Mouse (Mus musculus) kidney, adult 8-10 months (tissue): ENCODE results near the gene Creb5.
"Not testable (repeated sequence)": the region's sequence is repeated elsewhere in the genome, so short reads cannot be mapped to it uniquely, and the experiment has no call there.

Experiments
- DNase-seq, 2 experiments: peaks; one replicate each; pipeline ENCODE4 v3.0.0; 2022

Creb5 gene

GRCm38 (mm10) chr6:53319543-53320325 lies 32.7 kb downstream of the Creb5 start:
- DNase-seq: no peak

GRCm38 (mm10) chr6:53337398-53337797 lies 50.3 kb downstream of the Creb5 start:
- DNase-seq: no peak

DNA sequence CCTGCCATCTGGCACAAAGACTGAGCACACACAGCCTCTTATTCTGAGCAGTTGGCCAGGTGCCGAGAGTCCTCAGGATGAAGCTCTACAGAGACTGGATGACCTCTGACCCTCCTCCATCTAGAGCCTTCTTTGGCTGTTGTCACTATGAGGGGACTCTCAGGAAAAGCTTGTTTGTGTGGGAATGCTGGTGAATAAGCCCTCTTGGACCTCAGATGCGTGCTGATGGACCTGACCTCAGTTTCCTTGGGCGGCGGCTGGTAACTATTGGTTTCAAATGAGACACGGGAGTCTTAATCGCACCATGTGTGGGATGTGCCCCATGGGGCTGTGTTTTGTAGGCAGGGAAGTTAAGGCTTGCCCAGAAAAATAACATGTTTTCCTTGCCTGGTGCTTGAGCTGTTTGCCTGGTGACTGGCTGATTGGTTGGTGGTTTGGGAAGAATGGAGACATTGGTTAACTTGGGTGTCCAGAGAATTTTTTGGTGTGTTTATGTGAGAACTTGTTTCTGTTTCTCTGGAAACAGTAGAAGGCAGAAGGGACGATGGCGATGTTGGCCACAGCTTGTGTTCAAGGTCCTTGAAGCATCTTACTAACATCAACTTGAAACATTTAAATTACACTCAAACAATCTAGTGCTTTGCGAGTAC lies 65.4 kb downstream of the Creb5 start:
- DNase-seq: no peak

- no peak for DNase-seq
Measured at GRCm38 (mm10) chr6:53356328-53356727, 69.3 kb downstream of the Creb5 start.

DNA sequence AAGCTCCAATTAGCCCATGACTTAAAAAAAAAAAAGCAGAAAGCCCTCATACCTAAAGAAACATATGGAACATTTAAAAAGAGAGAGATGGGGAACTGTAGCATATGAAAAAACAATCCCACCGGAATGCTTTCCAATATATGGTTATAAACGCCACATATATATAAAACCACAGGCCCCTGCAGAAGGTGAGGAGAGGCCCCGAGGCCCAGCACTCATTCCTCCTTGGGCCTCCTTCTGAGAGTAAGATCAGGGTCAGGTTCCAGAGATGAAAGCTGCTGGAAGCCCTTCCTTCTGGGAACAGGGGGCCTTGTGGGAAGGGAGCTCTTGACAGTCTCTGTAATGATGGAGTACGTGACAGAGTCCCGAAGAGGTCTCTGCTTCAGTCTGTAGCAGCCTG lies 76.5 kb downstream of the Creb5 start:
- no peak for DNase-seq

GRCm38 (mm10) chr6:53363981-53364391 lies 76.9 kb downstream of the Creb5 start:
- DNase-seq: peak; percentile 1 to 6

DNA sequence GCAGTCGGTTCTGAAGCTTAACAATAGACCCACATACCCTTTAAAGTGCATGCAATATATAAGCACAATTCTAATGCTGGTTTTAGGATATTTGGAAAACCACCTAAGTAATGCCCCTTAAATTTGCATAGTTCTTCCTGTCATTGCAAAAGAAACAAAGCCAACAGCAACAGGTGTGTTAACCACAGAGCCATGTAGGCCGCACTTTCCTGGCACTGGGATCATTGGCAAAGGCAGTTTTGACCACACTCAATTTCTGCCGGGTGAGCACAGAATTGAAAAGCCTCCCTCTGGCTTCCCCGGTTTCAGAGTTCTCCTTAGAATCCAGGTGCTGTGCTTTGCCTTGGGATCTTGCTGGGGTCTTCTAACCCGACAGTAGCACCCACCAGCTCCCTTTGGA lies 82.1 kb downstream of the Creb5 start:
- no peak for DNase-seq

DNA sequence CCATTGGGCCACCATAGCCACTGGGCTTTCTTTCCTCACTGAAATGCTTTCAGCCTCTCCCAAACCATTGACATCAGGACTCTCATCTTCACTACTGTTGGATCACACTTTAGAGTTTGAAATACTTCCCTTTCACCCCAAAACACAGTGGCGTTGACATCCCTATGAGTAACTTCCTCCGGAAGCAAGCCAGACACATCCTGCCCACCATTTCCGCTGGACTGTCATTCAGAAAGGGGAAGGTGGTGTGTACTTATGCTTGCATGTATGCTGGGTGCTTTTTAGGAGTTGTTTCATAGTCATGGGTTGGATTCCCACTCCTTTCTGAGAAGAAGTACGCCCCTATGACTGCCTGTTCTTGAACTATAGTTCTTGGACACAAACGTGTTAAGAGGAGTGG lies 82.9 kb downstream of the Creb5 start:
- peak in 1 of 2 experiments; percentile 6 for DNase-seq

GRCm38 (mm10) chr6:53371962-53372361 lies 84.9 kb downstream of the Creb5 start:
- DNase-seq: no peak

DNA sequence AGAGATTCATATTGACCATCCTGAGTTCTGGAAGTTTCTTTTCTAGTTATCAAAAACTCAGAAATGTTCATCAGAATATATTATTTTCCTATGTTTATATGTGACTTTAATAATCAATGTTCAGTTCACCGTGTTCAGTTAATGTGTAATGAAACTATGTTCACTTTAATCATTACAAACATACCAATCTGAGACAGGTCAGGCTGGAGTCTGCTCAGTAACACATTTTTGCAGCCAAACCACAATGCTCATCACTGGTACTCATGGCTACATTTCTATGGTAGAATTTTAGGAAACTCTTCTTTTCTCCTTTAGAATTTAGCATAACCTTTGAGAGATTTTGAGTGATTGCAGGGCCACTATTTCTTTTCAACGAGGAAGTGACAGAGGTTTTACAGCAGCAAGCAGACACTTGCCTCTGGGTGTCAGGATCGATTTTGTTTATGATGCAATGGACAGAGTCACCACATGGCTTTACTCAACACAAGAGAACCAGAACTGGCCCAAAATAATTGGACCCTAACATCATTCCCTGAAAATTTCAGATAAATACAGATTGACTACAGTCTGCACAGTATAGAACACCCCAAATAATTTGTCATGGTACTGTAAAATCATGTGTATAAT lies 87.4 kb downstream of the Creb5 start:
- no peak for DNase-seq

- DNase-seq: no peak
Measured at GRCm38 (mm10) chr6:53389277-53389676, 102.2 kb downstream of the Creb5 start.

DNA sequence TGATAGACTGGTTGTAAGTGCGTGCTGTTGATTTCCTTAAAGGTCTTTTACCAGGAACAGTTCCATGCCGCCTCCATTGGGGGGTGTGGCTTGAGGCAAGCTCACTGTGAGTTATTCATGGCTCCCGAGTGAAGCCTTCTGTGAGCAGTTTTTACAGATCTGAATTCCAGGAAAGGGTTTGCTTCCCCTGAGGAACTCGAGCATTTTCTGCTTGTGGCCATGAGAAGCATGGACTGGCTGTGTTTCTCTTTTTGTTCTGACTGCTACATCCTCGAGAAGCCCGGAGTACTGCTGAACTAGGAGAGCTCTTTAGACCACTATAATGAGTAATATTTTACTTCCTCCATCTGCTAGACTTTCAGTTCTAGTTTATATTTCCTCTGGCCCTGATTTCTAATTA lies 103.3 kb downstream of the Creb5 start:
- peak; percentile 3 for DNase-seq

DNA sequence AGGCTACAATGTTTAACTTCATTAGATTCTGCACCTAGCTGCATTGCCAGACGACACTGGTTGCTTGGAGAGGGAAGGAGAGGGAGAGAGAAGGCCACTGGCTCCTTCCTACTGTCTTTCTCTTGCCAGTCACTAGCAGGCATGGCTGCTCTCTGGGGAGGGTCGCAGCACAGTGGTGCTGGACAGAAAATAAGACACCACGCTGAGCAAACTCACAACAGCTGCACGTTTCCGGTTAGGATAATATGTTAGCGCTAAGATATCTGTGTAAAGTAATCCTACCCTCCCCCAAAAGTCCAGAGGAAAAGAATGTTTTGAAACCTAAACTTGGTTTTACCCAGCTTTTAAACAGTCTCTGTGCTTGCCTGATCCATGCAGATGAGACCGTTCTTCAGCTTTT lies 107.0 kb downstream of the Creb5 start:
- DNase-seq: no peak

GRCm38 (mm10) chr6:53395208-53395607 lies 108.1 kb downstream of the Creb5 start:
- no peak for DNase-seq

GRCm38 (mm10) chr6:53396421-53396820 lies 109.4 kb downstream of the Creb5 start:
- DNase-seq: no peak

GRCm38 (mm10) chr6:53397797-53398196 lies 110.7 kb downstream of the Creb5 start:
- DNase-seq: no peak

- DNase-seq: no peak
Measured at GRCm38 (mm10) chr6:53398297-53399140, 111.4 kb downstream of the Creb5 start.

- DNase-seq: no peak
Measured at GRCm38 (mm10) chr6:53401364-53401763, 114.3 kb downstream of the Creb5 start.

DNA sequence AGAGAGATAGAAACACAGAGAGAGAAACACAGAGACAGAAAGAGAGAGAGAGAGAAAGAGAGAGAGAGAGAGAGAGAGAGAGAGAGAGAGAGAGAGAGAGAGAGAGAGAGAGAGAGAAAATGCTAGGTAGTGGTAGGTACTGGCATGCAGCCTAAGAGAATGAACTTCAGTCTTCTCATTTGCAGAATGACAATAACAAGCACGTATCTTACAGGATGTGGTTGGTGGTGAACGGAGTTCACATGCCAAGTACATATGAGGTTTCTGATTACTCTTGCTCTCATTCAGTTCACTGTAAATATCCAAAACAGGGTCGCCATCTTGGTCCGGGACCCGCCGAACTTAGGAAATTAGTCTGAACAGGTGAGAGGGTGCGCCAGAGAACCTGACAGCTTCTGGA lies 115.5 kb downstream of the Creb5 start:
- not testable (repeated sequence) for DNase-seq

DNA sequence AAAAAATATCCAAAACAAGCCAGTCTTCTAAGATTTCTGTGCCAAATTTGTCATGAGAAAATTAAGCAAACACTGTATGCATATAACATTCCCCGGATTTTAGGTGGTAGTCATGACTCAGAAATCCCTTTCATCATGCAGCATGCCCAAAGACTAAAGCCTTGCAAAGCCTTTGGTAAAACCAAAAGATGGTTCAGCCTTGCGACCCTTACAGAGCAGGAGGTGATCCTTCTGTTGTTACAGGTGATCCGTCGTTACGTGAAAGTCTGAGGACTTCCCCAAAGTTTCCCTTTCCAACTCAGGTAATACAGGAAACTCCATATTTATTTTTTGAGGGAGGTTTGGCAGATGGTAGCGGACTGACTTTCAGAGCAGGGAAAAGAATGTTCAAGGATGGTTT lies 122.1 kb downstream of the Creb5 start:
- DNase-seq: no peak

GRCm38 (mm10) chr6:53421345-53421744 lies 134.3 kb downstream of the Creb5 start:
- no peak for DNase-seq

DNA sequence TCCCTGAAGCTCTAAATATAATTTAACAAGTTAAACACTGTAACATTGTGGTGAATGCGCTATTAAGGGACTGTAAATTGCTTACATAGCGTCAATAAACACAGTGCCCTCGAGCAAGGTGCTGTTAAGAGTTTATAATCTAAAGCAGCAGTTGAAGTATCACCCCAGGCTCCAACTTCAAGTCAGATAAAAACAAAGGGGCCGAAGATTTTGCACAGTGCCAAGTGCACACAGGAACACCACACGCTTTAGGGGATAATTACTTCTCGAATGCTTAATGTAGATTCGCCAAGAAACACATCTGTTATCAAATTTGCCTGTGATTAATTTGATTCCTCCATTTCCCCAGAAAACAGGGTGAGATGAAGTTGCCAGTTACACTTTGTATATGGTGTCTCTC lies 142.3 kb downstream of the Creb5 start:
- DNase-seq: no peak

- DNase-seq: no peak
Measured at GRCm38 (mm10) chr6:53429891-53430290, 142.8 kb downstream of the Creb5 start.
